Mouse (Mus musculus) urinary bladder, adult 2 months (tissue): ENCODE measurements around the gene Prox1. TPM values are rescaled to one million over a fixed set of nuclear protein-coding genes. Genes with fewer than 3 reads are reported as not detected.

ENCODE experiments used
- DNase-seq: peaks from one replicate; pipeline ENCODE4 v3.0.0; 2022; ENCODE audit warnings: low spot score
- polyA plus RNA-seq: library from polyadenylated mRNA; depleted of rRNA; stranded (reverse); fragments of >200 nt; gene quantifications from 2 replicates; pipeline ENCODE4 v1.2.3, GENCODE M21; 2012; rRNA removed

The Prox1 gene
- polyA plus RNA-seq, result 0.70 and 1.0 TPM in 2 replicates

GRCm38 (mm10) chr1:190169911-190170818, at the start of gene Prox1:
Prox1 (minus strand) TSS chr1:190170714.
- DNase-seq, result no peak

GRCm38 (mm10) chr1:190216621-190217020, 46.1 kb upstream of the Prox1 start:
- DNase-seq, result no peak

DNA sequence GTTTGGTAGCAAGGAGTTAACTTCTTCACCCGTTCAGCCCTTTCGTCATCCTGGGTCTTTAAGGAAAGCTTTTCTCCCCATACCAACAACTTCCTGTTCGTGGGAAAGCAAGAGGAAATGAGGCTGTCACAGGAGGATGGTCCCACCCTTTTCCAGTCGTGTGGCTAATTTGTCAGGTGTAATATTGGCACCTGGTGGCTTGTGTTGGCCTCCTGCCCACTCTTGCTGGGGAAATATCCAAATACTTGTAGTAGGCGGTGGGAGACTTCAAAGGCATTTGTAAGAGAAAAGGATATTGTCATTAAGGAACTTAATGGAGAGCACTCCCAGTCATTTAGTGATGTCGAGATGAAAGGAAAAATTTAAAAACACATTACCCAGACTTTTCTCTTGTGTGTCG, 44.1 kb upstream of the Prox1 start:
- DNase-seq, result no peak

- DNase-seq, result no peak
These were observed 42.7 kb upstream of the Prox1 start for GRCm38 (mm10) chr1:190213175-190213574.

DNA sequence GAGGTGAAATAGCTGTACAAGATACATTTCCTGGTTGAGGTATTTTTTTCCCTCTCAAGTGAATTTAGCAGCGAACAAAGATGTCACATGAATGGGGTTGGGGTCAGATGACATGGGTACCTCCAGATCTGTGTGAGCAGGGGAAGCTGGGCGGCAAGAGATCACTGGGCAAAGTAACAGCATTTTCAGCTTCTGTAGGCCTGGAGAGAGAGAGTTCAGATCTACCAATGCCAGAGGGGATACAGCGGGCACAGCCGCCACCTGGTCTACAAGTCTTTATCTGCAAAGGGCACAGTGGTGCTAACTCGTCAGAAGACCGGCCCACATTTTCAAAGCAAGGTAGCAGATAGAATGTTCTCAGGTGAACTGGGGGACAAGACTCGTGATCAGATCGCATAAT, 36.7 kb upstream of the Prox1 start:
- no peak for DNase-seq

- DNase-seq, result no peak
These were observed 35.2 kb upstream of the Prox1 start for GRCm38 (mm10) chr1:190205691-190206090.

GRCm38 (mm10) chr1:190204378-190205070, 34.0 kb upstream of the Prox1 start:
- no peak for DNase-seq

DNA sequence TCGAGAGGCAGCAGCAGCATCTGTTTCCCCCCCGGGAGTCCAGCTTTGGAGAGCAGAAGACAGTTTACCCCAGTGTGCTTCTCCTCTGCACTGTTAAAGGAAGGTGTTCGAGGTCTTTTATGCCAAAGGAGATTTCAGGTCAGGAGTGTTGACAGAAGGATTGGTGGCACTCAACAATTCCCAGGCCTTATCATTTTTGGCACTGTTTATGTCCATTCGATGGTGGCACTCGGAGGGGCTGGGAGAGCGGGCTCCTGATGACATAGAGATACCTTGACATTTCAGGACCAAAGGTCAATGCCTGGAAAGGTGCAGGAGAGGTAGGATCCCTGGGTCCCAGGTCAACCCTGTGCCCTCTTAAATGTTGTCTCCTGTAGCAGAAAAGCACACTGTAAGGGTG, 31.2 kb upstream of the Prox1 start:
- no peak for DNase-seq

DNA sequence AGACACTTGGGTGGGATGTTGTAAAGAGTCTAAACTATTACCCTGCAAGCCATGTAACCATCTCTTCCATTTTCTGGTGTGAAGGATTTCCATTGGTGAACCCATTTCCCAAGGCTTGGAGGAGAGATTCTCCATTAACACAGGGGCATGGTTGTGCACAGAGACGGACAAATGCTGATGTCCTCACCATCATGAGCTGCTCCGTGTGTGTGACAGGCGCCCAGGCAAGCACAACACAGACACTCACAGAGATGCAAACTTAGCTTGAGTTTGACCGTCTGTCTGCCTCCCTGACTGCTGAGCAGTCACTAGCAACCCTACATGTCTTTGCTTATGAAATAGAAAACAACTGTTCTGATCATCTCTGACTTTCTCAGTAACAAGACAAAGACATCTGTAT, 30.5 kb upstream of the Prox1 start:
- no peak for DNase-seq

DNA sequence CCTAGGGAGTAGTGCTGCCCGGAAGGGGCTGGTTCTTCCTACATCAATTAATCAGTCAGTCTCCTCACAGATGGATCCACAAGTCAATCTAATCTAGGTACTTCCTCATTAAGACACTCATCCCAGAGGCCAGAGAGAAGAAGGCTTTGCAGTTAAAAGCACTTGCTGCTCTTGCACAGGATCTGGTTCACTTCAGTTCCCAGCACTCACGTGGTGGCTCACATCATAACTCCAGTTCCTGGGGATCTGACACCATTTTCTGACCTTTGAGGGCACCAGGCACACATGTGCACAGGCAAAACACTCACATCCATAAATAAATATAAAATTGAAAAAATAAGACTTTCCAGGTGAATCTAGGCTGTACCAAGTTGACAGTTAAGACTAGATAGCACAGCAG, 27.7 kb upstream of the Prox1 start:
- no peak for DNase-seq

- DNase-seq, result no peak
These were observed 21.5 kb upstream of the Prox1 start for GRCm38 (mm10) chr1:190192011-190192410.

DNA sequence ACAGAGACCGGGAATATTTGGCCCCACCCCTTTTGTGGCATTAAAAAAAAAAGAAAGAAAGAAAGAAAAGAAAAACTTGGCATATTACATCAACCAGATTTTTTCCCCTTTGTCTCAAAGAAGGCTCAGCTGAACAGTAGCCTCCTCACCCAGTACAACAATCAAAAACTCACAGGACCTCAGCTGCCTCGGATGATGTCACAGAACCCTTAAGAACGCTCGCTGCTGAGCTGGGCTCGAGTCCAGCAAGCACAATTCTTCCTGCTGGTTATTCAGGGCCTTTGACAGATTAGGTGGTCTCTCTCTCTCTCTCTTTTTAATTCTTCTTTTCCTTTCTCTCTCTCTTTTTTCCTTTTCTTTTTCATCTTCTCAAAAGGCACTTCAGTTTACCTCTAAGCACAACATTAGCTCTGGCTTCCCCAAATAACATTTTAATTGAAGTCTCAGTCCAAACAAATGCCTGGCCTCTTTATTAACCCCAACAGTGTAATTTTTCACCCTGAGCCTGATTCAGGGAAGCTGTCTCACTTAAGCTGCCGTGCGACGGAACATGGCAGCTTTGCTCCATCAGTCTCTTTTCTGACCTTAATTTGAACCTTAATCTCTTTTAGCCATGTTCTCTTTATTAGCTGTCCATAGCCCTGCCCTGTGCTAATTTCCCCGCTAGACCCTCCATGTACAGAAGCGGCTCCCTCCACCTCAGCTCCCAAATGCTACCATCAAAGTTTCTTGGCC, 19.9 kb upstream of the Prox1 start:
- no peak for DNase-seq

DNA sequence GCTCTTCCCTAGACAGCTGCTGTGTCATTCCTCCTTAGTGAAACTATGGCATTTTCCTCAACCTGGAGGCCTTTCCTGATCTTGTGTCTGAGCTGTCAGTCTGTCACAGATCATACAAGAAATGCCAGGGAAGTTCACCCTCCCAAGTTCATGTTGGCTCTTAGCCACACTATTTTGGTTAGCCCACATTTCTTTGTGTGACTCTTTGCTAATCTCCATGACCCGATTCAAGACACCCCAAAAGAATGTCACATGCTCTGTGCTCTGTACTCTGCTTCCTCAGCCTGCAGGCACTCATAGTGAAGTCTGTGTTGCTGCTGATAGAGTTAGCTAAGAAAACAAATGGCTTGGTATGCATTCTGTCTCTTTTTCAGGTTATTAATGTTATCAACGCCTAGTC, 18.6 kb upstream of the Prox1 start:
- no peak for DNase-seq

DNA sequence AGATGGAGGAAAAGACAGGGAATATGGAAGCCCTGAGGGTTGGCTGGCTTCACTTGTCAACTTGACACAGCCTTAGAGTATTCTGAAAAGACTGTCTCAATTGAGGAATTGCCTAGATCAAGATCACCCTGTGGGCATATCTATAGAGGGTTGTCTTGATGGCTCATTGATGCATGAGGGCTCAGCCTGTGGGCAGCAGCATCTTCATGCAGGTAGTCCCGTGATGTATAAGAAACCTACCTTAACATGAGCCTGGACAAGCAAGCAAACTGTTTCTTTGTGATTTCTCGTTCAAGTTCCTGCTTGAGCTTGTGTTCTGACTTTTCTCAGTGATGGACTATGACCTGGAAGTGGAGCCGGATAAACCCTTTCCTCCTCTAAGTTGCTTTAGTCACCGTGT, 15.8 kb upstream of the Prox1 start:
- no peak for DNase-seq

DNA sequence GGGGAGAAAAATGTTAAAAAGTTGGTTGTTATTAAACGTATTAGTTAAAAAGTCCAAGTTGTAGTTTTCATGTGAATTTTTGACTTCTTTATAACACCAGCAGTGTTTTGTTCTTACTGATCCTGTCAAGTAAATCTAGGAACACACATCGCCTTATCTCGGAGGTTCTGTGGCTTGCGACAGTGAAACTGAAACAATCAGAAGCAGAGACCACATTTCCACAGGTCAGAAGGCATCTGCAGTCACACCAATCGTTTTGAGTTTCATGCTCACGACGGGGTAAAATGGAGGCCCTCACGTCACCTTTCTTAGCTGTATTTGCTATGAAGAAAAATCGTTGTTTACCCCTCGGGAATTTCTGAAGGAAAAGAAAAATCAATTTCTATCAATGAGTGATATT, 14.8 kb upstream of the Prox1 start:
- no peak for DNase-seq

DNA sequence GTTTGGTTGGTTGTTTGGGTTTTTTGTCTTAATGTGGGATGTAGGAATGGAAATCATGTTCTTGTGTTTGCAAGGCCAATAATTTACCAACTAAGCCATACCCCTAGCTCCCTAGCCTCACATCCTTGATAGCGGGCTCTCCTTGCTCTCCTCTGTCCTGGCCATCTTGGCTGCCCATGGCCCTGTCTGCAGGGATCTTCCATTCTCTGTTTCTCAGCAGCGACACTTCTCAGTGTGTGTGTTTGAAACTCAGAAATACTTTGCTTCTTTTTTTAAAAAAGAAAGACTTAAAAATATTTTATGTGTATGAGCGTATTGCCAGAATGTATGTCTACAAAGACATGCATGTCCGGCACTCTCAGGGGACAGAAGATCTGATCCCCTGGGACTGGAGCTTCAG, 13.1 kb upstream of the Prox1 start:
- no peak for DNase-seq

GRCm38 (mm10) chr1:190181765-190182164, 11.3 kb upstream of the Prox1 start:
- DNase-seq, result no peak

- DNase-seq, result no peak
These were observed 10.3 kb upstream of the Prox1 start for GRCm38 (mm10) chr1:190180861-190181260.

GRCm38 (mm10) chr1:190176961-190177360, 6.4 kb upstream of the Prox1 start:
- no peak for DNase-seq

- DNase-seq, result no peak
These were observed 4.5 kb upstream of the Prox1 start for GRCm38 (mm10) chr1:190174671-190175661.

DNA sequence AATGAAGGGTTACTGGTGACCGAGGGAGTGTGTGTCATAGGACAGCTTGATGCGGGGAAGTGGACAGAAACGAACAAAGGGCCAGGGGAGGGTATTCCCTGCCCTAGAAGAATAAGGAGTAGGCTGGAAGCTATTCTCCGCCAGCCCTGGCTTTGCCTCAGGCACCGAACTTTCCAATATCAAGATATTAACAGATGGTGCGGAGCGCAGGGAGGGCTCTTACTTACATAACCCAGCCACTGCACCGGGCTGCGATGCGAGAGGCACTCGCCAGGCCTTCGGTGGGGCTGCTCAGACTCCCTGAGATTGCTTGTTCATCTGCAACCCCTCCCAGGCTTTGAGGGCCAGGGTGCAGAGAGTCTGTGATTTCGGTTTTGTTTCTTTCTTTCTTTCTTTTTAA, 3.7 kb upstream of the Prox1 start:
- no peak for DNase-seq
